Mouse (Mus musculus) right cerebral cortex, postnatal 10 days (tissue): Measurements from ENCODE around the gene Akap13.
"Not testable (repeated sequence)": the region's sequence is repeated elsewhere in the genome, so short reads cannot be mapped to it uniquely, and the experiment has no call there.

Experiments used
- DNase-seq, 2 experiments: peaks; one replicate each; pipeline ENCODE4 v3.0.0; 2021; ENCODE audit warnings: low spot score in 2 of 2

Akap13 gene

DNA sequence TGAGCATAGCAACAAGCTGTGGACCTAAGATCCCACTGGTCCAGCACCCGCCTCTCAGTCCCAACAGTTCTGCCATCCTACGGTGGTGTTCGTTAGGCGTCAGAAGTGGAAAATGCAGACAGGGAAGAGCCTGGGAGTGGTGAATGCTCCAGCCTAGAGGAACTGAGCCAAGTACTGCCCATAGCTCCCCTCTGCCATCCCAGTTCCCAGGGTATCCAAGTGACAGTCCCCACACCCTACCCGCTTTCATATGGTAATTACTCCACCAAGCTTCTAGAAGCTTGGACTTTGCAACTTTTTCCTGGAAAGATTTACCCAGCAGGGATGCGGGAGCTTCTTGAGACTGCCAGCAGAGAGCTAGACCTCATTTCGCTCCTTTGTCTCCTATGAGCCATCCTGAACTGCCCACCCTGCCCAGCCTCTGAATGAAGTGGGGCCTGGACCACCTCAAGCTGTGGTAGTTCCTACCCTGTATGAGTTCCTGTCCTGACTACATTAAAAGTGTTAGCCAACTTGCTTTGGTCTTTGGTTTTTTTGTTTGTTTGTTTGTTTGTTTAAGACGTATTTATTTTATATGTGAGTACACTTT is 300.6 kb downstream of the Akap13 start:
- DNase-seq: peak; percentile 39 to 54

DNA sequence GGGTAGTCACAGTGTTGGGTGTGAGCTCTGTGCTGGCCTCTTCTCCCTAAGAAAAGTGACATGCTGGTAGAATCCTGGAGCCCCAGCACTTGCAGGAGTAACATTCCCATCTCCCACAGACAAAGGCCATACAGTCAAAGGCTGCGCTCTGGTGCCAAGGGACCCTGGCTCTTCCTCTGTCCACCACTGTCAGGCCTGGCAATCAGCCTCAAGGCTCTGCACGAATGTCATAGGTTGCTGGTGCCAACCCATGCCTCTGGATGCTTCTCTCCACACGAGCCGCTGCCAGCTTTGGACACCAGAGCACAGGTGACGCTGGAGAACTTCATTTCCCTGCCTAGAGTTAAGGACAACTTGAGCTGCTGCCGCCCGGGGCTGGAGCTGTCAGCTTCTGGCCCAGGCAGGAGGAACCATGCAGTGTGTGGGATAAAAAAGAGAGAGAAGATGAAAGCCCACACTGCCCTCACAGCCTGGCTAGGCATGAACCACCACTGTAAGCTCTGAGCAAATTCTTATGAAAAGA is 304.7 kb downstream of the Akap13 start:
- no peak for DNase-seq

DNA sequence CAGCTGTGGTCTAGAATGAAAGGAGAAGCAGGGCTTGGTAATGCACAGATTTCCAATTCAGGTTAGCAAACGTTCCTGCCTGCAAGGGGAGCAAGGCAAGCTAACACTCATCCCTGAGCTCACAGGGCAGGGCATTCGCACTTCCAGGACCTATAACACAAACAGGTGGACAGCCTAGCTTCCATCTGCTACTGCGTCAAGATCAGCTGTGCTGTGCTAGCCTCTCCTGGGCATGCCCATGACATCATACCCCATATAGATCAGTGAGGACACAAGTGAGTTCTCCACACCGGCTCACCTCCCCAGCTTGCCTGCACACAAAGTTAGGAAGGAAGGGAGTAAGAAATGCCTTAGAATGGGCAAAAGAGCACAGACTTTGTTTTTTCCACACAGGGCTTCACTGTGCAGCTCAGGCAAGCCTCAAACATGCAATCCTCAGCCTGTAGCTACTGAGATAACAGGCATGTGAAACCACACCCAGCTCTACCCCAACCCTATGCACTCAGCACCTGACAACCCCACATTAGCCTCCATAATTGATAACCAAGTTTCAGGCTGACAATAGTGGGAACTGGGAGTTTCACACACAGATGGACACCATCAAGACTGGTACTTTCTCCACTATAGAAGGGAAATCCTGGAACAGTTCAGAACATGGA is 305.5 kb downstream of the Akap13 start:
- not testable (repeated sequence) for DNase-seq

DNA sequence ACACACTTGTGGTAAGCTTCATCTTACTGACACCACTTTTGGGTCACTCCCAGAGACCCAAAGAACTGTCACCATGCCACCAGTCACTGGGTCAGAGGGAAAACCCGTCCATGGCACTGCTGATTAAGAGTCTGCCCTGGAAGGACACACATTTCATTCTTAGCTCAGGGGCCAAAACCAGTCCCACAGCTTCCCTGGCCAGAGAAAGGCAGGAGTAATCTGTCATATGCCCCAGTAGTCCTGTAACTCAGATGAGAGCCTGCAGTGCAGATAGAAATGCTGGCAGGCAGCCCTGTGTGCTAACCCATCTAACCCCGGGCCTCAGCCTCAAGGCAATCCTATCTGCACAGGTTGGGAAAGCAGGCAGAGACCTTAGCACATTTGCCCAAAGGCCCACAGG is 306.9 kb downstream of the Akap13 start:
- DNase-seq: not testable (repeated sequence)

DNA sequence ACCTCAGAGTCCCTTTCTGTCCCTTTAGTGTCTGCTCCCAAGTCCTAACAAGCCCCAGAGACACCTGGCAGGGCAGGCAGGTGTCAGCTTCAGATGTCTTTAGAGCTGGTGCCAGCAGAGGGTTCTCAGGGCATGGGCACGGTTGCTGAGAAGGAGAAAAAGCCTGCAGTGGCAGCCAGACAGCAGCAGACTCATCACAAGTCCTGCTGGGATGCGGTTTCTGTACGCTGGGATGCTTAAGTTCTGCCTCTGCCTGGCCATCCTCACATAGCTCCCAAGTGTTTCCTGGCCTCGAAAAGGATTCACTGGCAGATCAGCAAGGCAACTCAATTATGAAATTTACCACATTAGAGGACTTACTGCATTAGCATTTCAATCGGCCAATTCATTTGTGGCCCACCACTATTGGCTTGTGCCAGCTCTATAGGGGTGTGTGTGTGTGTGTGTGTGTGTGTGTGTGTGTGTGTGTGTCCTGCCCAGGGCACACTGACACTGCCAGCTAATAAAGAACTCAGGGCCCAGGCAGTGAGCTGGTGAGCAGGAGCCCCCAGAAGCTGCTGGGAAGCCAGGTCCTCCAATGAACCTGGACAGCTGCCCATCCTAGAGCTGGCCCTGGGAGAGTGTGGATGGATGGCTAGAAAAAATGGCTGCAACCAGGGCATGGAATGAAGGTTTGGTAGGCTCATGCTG is 311.9 kb downstream of the Akap13 start:
- not testable (repeated sequence) for DNase-seq

DNA sequence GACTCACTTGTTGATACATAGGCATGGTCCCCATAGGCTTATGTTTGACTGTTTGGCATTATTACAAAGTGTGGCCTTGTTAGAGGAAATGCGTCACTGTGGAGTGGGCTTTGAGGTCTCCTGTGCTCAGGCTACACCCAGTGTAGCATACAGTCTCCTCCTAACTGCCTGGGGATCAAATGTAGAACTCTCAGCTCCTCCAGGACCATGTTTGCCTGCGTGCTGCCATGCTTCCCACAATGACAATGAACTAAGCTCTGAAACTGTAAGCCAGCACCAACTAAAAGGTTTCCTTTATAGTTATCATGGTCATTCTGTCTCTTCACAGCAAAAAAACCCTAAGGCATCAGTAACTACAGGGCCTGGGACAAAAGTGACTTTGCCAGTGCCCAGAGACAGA is 312.8 kb downstream of the Akap13 start:
- DNase-seq: no peak

DNA sequence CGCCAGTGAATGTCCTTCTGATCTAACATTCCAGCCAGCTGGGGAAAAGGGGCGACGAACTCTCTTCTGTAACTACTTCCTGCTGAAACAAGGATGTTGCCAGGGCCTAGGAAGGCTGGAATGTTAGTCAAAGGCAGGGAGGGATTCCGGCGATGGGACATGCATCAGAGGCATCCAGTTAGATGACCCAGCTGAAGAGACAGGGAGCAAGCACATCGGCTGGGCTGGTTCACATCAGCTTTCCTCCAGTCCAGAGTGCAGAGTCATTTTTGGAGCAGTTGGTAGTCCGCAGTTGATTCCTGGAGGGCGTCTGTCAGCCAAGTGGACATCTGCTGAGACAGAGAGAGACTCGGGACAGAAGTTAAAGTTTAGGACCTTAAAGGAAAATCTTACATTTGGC is 314.6 kb downstream of the Akap13 start:
- no peak for DNase-seq

DNA sequence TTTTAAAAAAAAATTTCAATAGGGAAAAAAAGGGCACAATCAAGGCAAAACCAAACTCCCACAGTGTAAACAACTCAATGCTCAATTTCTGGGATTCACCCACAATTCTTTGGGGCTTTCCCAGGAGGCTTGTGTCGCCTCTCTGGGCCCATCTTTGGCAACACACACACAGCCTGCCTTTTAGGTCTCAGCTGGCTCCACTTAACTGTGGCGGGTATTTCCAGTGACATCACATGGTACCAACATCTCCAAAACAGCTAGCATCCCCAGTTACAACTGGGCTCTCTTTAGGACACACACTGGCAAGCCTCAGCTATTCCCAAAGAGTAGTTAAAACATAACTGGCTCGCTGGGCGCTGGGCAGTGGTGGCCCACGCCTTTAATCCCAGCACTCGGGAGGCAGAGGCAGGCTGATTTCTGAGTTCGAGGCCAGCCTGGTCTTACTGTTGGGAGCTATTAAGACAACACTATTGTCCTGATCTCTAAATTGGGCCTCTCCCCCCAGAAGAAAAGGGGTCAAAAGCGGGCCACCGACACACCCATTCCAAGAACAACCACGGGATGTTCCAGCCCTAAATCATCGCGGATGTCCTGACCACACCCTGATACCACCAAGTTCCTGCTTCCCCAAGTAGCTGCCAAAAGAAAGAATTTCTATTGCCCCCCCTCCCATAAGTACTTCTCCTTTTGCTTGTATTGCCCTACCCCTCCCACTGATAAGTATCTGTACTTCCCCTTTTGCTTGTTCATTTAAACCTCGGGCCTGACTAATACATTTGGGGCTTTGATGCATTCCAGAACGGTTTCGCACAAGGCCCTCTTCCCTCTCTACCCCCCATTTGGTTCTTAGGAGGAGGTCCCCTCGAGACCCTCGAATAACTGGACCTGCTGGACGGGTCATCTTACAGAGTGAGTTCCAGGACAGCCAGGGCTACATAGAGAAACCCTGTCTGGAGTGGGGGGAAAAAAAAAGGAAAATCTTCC is 319.1 kb downstream of the Akap13 start:
- DNase-seq: not testable (repeated sequence)

DNA sequence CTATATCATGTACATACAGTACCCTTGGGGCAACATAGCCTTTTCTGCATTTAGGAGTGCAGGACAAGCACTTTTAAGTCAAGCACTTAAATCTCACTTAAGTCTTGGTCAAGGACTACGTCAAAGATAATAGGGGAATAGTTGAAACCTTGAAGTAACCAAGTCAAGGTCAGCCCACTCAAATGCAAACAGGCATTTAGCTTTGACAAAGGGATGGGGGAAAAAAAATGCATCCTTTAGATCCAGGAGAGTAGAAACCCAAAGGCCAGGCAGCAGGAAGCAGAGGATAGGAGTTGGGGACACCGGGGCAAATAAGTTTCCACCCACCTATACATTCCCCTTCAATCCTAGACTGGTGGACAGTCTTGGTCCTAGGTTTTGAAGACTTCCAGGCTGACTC is 322.7 kb downstream of the Akap13 start:
- no peak for DNase-seq

DNA sequence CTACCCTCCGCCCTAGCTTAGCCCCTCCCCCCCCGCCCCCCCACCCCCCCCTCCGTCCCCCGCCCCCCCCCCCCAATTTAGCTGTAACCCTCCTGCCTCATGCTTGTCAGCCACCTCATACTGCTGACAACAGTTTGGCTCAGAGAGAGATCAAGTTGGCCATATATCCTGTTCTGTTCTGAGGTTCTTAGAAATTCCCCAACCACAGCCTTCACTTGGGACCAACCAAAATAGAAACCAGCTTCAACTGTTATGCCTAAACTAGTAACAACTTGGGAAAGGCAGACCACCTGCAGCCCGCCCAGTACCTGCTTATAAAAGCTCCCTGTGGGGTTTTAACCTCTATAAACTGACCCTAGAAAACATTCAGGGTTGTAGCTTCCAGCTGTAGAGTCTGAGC is 325.5 kb downstream of the Akap13 start:
- no peak for DNase-seq

DNA sequence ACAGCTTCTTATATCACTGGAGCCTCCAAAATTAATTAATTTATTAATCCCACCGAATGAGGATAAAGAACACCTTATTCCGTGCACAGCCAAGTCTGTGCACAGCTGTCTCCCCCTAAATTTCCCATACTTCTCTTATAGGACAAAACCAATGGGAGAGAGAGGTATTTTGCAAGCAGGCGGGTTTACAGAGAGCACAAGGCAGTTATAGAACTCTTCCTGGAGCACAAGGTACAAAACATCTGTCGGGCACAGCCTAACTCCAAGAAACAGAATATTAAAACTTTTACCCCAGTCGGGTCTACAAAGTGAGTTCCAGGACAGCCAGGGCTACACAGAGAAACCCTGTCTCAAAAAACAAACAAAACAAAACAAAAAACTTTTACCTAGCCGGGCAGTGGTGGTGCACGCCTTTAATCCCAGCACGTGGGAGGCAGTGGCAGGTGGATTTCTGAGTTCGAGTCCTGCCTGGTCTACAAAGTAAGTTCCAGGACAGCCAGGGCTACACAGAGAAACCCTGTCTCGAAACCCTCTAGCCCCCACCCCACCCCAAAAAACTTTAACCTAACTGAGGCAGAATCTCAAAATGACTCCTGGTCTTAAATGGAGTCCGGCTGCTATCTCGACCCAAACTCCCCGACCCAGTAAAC is 326.1 kb downstream of the Akap13 start:
- DNase-seq: no peak

DNA sequence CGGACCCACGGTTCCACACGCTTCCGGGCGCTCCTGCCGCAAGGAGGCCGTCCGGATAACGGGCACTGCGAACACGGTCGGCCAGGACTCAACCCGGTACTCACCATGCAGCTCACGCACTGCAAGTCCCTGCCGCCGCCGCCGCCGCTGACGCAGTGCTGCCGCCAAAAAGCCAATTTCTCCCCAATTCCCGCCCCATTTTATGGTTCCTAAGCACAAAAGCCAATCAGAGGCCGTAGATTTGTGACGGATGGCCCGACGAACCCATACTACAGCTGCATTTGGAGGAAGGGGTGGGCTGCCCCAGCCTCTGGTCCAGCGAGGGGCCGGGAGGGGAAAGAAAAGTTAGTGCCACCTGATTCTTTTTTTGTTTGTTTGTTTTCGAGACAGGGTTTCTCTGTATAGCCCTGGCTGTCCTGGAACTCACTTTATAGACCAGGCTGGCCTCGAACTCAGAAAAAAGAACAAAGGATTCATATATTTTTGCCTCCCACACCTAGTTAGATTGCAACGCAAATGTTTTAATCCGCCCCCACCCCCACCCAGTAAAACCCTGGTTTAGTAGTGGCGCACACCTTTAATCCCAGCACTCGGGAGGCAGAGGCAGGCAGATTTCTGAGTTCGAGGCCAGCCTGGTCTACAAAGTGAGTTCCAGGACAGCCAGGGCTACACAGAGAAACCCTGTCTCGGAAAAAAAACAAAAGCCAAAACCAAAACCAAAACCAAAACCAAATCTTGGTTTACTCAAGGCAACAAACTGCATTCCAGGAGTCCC is 326.8 kb downstream of the Akap13 start:
- DNase-seq: peak; percentile 91 to 93

DNA sequence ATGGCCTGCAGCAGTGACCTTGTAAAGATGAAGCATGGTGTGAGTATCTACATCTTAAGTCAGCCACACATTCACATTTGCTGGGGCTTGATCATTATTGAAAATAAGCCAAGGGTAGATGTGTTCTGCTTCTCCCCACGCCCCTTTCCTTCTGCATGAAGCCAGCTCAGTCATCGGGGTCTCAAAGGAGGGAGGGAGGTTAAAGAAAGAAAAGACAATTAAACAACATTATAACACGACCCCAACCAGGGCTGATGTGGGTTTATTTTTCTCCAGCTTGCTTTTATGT is 327.3 kb downstream of the Akap13 start:
- DNase-seq: no peak

DNA sequence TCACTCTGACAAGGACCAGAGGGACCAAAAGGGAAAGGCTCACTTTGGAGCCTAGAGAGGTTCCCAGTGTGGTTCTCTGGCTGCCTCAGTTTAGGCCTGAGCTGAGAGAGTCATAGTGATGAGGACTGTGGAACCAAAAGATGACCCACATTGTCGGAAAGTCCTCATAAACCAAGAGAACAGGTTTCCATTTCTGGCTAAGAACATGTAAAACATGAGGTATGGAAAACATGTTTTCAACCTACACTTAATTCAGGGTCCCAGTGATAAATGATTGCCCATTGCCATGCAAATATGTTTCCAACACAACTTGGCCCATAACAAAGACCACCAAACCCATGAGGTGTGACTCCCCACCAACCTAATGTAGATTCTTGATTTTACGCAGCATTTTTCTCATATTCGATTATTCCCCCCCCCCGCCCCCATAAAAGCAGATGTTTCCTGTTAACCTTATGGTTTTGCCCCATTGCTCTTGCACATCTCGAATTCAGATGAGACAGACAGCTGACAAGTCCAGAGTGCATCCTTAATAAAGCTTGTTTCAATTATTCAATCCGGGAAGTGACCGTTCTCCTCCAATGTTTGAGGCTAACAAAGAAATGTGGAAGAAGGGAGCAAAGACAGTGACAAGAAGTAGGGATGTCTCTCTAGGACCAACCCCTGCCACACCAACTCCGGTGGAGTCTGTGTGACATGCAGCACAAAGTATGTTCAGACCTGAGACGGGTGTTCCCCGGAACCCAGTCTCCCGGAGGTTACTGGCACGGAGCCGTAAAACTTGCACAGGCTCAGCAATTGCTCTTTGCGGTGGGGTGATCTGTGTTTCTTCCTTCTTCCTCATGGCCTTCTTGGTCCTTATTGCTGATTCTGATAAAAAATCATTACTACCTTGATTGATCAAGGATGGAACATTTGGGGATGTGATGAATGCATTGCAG is 330.3 kb downstream of the Akap13 start:
- DNase-seq: no peak

DNA sequence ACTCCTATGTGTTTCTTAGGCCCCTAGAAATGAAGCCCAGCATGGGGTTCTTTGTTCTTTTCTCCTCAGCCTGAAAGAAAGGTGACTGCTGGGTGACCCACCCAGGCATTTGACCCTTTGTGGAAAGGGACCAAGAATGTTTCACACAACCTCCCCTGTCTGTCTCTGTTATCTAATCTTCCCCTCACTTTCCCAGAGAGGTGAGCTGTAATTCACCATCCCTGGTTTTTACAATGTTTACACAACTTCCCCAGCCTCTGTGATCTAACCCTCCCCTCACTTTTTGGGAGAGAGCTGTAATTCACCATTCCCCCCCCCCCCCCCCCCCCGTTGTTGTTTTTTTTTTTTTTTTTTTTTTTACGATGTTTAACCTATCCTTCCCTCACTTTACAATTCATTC is 331.5 kb downstream of the Akap13 start:
- DNase-seq: no peak

DNA sequence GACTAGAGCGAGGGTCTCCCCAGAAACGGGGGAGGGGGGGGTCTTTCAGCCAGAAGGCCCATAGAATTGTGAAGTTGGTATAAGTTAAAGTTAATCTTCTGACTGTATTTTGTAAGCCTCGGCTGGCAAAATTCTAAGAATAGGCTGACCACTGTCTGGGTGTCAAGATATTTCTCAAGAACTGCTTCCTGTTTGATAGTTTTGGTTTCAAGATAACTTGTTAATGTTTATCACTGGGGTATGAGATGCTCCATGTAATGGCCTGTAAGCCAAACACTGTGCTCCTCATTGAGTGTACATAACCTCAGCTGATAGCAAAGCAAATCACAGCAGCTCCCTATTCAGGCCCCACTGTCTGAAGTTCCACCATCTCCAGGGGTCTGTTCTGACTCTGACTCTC is 332.0 kb downstream of the Akap13 start:
- no peak for DNase-seq

DNA sequence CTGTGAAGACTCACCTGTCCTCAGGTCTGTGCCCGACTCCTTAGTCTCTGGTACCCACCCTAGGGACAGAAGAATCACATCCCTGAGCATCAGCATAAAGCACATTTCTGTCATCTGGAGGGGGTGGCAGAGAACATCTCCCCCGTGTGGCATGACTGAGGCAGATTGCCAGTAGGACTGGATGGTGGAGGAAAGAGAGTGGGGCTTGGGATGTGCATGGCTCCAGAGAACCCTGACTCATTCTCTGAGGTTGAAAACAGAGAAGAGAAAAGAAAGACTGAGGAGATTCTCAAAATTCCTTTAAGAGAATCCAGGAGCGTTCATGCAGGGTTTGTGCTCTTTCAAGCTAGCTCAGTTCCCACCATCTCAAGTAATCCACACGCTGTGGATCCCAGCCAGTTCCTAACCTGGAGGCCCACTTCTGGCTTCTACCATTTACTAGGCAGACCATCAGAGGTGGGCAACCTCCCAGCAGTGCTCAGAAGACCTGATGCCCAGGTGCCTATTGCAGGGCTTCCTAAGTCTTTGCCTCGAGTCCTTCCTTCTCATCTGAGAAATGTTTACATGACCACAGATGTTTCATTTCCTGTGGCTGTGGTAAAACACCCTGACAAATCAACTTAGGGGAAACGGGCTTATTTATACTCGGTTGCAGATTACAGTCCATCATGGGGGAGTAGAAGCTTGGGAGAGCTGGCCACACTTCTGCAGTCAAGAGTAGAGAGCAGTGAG is 332.9 kb downstream of the Akap13 start:
- not testable (repeated sequence) for DNase-seq

DNA sequence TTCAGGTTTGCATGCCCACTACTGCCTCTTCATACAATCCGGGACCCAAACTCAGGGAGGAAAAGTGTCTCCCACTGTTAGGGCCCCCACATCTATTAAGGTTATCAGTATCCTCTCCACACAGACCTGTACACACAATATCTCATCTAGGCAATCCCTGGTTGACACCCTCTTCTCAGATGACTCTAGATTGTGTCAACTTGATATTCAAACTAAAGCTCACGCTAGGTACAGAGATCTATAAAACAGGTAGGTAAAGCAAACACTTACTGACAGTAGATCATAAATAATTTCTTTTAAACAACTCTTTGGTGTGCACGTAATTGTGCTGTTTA is 333.4 kb downstream of the Akap13 start:
- DNase-seq: not testable (repeated sequence)

DNA sequence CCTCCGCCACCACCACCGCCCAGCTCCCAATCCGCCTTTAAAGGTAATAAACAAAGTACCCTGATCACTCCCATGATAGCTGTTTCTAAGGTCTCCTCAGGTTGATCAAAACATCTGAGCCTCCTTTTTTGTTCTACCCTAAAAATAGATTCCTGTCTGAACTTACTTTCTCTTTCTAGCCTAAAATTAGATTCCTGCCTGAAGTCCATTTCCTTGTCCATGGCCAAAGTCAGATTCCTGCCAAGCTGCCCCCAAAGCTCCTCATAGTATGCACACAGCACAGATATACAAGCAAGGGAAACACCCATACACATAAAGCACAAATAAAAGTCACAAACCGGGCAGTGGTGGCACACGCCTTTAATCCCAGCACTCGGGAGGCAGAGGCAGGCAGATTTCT is 334.4 kb downstream of the Akap13 start:
- DNase-seq: no peak
